Mouse (Mus musculus) stomach, postnatal 0 days (tissue): ENCODE results near the gene Olfr544. TPM values are rescaled to one million over a fixed set of nuclear protein-coding genes. Genes with fewer than 3 reads are reported as not detected.

Experiments used
- ATAC-seq: fragments of 200-750 bp; cut with Nextera tagmentation; 2 replicates; pipeline ENCODE4 v1.8.0; 2017; ENCODE audit not compliant: low FRiP score, low TSS enrichment
- DNase-seq: peaks from one replicate; pipeline ENCODE4 v3.0.0-alpha.2; 2016; ENCODE audit warnings: low spot score
- H3K27ac ChIP-seq: fragments of 300-500 bp; sonication (generic); replicated peaks from 2 replicates; pipeline ENCODE4 v1.5.1; 2014; ENCODE audit warnings: mild to moderate bottlenecking, control low read depth
- H3K27me3 ChIP-seq: fragments of 300-500 bp; sonication (generic); 2 replicates; pipeline ENCODE4 v1.6.1; 2014; ENCODE audit warnings: low read length; ENCODE audit not compliant: control insufficient read depth, insufficient read depth
- H3K36me3 ChIP-seq: fragments of 300-500 bp; sonication (generic); 2 replicates; pipeline ENCODE4 v1.6.1; 2014; ENCODE audit warnings: low read length, mixed read lengths; ENCODE audit not compliant: control insufficient read depth, insufficient read depth
- H3K4me1 ChIP-seq: fragments of 300-500 bp; sonication (generic); replicated peaks from 2 replicates; pipeline ENCODE4 v1.6.1; 2014; ENCODE audit warnings: antibody characterized with exemption; ENCODE audit not compliant: control insufficient read depth, insufficient read depth
- H3K4me2 ChIP-seq: fragments of 300-500 bp; sonication (generic); replicated peaks from 2 replicates; pipeline ENCODE4 v1.6.1; 2014; ENCODE audit warnings: low read depth, mild to moderate bottlenecking, control low read depth, moderate library complexity
- H3K4me3 ChIP-seq: fragments of 300-500 bp; sonication (generic); 2 replicates; pipeline ENCODE4 v1.5.1; 2014; ENCODE audit warnings: low read depth, low read length, control low read depth
- H3K9ac ChIP-seq: fragments of 300-500 bp; sonication (generic); 2 replicates; pipeline ENCODE4 v1.6.1; 2014; ENCODE audit warnings: mild to moderate bottlenecking, low read length, control low read depth, mixed read lengths
- H3K9me3 ChIP-seq: fragments of 300-500 bp; sonication (generic); 2 replicates; pipeline ENCODE4 v1.6.1; 2016; ENCODE audit warnings: low read length; ENCODE audit not compliant: control insufficient read depth
- CTCF ChIP-seq: IDR thresholded peaks from 2 replicates; pipeline ENCODE4 v1.5.1; 2016; ENCODE audit warnings: antibody characterized with exemption, low read depth, mild to moderate bottlenecking, moderate library complexity
- EP300 ChIP-seq: optimal IDR thresholded peaks from 2 replicates; pipeline ENCODE3; 2016; ENCODE audit warnings: antibody characterized with exemption
- WGBS: fragments of 180-500 bp; shearing (Covaris S2); extraction: QIAGEN DNeasy Blood & Tissue Kit; methylation state at CpG from one replicate; pipeline ENCODE4 v1.1.7; 2014; 5-methylcytosine and 5-hydroxymethylcytosine counted together
- polyA plus RNA-seq: library from polyadenylated mRNA; unstranded; fragments of >200 nt; fragmentation: Nextera tagmentation; extraction: Ambion mirVana; gene quantifications from 2 replicates; pipeline ENCODE4 v1.2.1, GENCODE M21; 2015

Gene Olfr544
- polyA plus RNA-seq, 1 experiment from 2014 or later: not detected

DNA sequence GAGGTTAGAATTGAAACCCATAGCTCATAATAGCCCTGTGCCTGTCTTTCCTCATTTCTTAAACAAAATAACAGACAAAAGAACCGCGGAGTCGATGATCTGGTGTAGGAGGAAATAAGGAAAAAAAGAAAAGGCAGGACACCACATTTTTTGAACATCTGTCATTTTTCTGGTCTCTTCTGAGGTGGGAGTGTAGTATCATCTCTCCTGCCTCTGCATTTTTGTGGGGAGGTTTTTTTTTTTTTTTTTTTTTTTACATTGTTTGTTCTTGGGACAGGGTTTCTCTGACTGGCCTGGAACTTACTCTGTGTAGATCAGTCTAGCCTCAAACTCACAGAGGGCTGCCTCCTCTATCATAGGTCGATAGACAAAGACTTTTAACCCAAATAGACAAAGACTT is 45.7 kb downstream of the Olfr544 start:
- TF ChIP-seq EP300 (no peak), CTCF (no peak)
- no peak for ATAC-seq
- Histone ChIP-seq H3K27me3 (no peaks in the 10 kb centered on the region), H3K27ac (no peak overlapping the region), H3K4me1 (no peaks in the 10 kb centered on the region), H3K4me2 (peak overlapping the region; percentile 75), H3K36me3 (peaks cover 8% of the 10 kb centered on the region; the same call in 1 of the 2 replicates), H3K9ac (peak overlapping the region; percentile 86), H3K4me3 (peak overlapping the region; percentile 77), H3K9me3 (no peaks in the 10 kb centered on the region)
- no peak for DNase-seq
- 0% methylated on average over 4 of the region's 4 CpGs for WGBS

DNA sequence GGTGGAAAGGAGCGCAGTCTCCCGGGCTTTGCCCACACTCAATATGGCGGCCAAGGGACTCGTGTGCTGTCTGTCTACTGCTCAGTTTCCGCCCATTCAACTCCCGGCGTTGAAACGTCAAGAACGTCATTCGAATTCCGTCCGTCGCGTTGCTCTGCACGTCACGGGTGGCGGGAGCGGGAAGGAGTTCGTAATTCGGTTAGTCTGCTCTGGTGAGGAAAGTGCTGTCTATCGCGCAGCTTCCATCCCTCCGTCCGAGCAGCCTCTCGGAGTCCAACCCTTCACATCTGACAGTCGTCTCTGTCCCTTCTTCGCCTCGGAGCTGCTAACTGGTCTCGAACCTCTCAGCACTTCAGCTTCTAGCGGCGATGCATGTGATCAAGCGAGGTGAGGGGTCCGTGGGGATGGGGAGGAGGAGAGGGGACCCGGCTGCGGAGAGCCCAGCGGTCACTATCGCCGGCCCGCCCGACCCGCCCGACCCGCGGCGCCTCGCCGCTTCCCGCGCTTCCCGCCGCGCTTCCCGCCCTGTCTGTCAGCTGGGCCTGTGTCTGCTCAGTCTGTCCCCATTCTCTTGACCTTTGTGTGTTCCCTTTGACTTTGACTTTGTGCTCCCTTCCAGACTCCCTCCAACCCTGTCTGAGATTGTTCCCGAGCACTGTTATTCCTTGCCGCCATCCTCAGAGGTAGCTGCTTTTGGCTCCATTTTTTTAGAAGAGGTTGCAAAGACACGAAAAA is 46.3 kb downstream of the Olfr544 start, which contains the start of gene Rrm1:
TSS of gene Rrm1 (plus strand) at position 39 of the 735 bp plus-strand sequence.
- Histone ChIP-seq H3K9me3 (no peaks in the 10 kb centered on the region), H3K9ac (peak within 1 kb of the TSS; percentile 86), H3K27me3 (no peaks in the 10 kb centered on the region), H3K36me3 (peaks cover 7% of the 10 kb centered on the region; the same call in 1 of the 2 replicates), H3K4me3 (peak within 1 kb of the TSS; percentile 77), H3K4me2 (peak within 1 kb of the TSS; percentile 75), H3K4me1 (no peaks in the 10 kb centered on the region), H3K27ac (peak within 1 kb of the TSS; percentile 76)
- under 1% methylated on average over 37 of the region's 56 CpGs for WGBS
- TF ChIP-seq CTCF (peak; percentile 3; the same call in 1 of the 2 replicates), EP300 (no peak)
- ATAC-seq: peak; percentile 99
- DNase-seq: peak; percentile 96

DNA sequence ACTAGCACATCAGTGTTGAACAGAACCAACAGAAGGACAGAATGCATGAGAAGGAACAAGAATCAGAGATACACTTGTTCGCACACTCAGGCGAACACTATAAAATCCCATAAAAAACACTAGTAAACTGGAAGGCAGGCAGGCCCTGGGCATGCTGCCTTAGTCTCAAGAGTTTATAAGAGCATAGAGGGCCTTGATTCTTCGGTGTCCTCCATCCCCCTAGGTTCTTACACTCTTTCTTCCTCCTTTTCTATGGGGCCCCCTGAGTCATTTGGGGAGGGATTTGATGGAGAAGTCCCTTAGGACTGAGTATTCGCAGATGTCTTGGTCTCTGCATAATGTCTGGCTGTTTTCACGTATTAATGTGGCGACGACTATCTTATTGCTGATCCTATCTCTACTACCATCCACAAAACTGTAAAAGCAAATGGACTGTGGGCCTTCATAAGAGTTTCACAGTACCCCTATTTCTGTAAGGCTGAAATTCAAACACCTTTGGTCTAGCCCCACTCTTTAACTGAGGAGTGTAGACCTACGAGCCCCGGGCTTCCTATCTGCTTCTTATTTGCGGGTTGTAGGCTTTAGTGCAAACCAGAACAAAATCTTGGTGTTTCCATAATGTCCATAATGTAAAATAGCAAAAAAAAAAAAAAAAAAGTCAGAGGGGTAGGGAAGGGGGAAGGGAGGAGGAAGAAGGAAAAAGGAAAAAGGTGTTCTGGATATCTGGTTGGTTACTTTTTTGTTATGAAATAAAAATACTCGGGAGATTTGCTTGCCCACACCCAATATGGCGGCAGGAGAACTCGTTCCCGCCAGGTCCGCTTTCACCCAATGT is 47.1 kb downstream of the Olfr544 start:
- Histone ChIP-seq H3K9ac (no peak overlapping the region; the same call in 1 of the 2 replicates), H3K4me1 (no peaks in the 10 kb centered on the region), H3K4me3 (peak overlapping the region; percentile 77), H3K27ac (no peak overlapping the region), H3K27me3 (no peaks in the 10 kb centered on the region), H3K4me2 (peak overlapping the region; percentile 75), H3K9me3 (no peaks in the 10 kb centered on the region), H3K36me3 (peaks cover 6% of the 10 kb centered on the region; the same call in 1 of the 2 replicates)
- DNase-seq (no peak), ATAC-seq (no peak)
- WGBS: 47% methylated on average over 15 of the region's 15 CpGs
- TF ChIP-seq CTCF (no peak), EP300 (no peak)

DNA sequence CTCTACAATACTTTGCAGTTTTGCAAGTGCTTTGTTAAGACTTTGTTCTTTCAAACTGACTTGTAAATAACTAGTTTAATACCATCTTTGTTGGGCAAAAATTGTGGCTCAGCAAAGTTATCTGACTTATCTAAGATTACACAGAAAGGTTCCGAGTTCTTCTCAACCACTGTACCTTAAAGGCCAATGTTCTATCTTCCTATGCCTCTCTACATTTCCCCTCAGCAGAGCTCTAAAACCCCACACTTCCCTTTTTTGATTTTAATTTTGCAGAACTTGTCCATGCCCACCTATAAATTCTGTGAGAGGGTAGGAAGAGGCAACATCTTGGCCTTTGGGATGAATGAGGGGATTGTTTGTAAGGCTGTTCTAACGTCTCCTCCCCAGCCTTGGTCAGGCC is 53.8 kb downstream of the Olfr544 start:
- Histone ChIP-seq H3K36me3 (peaks cover 9% of the 10 kb centered on the region; the same call in 1 of the 2 replicates), H3K9me3 (no peaks in the 10 kb centered on the region), H3K4me3 (no peak overlapping the region), H3K4me1 (no peaks in the 10 kb centered on the region), H3K27me3 (no peaks in the 10 kb centered on the region), H3K4me2 (no peak overlapping the region), H3K9ac (no peak overlapping the region), H3K27ac (no peak overlapping the region)
- TF ChIP-seq CTCF (no peak), EP300 (no peak)
- 62% methylated on average over 2 of the region's 2 CpGs for WGBS
- ATAC-seq (no peak), DNase-seq (no peak)

Other genes with a start within 250 kb of the Olfr544 start
- 52.1 and 53.1 TPM in 2 replicates for gene Rhog, start 232.3 kb downstream of the Olfr544 start, polyA plus RNA-seq
- 26.4 and 29.5 TPM in 2 replicates for gene Stim1, start 220.5 kb downstream of the Olfr544 start, polyA plus RNA-seq
- gene Rrm1, start 46.6 kb downstream of the Olfr544 start, polyA plus RNA-seq: 31.2 and 35.7 TPM in 2 replicates
- gene Olfr543, start 6.6 kb downstream of the Olfr544 start, polyA plus RNA-seq: not detected in 2 replicates
- 0.04 TPM in 1 of 2 replicates, not detected in the other for gene Olfr545, start 11.3 kb upstream of the Olfr544 start, polyA plus RNA-seq
- gene Olfr547, start 46.4 kb upstream of the Olfr544 start, polyA plus RNA-seq: not detected in 2 replicates
- gene Olfr548-ps1, start 52.6 kb upstream of the Olfr544 start, polyA plus RNA-seq: not detected in 2 replicates
- not detected in 2 replicates for gene Olfr549, start 61.6 kb upstream of the Olfr544 start, polyA plus RNA-seq
- gene Trim21, start 77.2 kb upstream of the Olfr544 start, polyA plus RNA-seq: 0.63 and 0.68 TPM in 2 replicates
- gene Olfr550, start 83.1 kb upstream of the Olfr544 start, polyA plus RNA-seq: not detected in 2 replicates
- 0.01 TPM in 1 of 2 replicates, not detected in the other for gene Olfr551, start 103.6 kb upstream of the Olfr544 start, polyA plus RNA-seq
- gene Olfr552, start 109.5 kb upstream of the Olfr544 start, polyA plus RNA-seq: not detected in 2 replicates
- gene Olfr553, start 129.9 kb upstream of the Olfr544 start, polyA plus RNA-seq: not detected in 2 replicates
- gene Olfr554, start 150.1 kb upstream of the Olfr544 start, polyA plus RNA-seq: not detected in 2 replicates
- not detected in 2 replicates for gene Olfr555, start 170.5 kb upstream of the Olfr544 start, polyA plus RNA-seq
- gene Olfr556, start 176.6 kb upstream of the Olfr544 start, polyA plus RNA-seq: not detected in 2 replicates
- 9.6 and 9.7 TPM in 2 replicates for gene Trim68, start 199.0 kb upstream of the Olfr544 start, polyA plus RNA-seq
- gene Olfr557, start 207.6 kb upstream of the Olfr544 start, polyA plus RNA-seq: not detected in 2 replicates
- gene Olfr558, start 213.9 kb upstream of the Olfr544 start, polyA plus RNA-seq: 0.27 and 0.40 TPM in 2 replicates
- not detected in 2 replicates for gene Olfr33, start 230.8 kb upstream of the Olfr544 start, polyA plus RNA-seq
- not detected in 2 replicates for gene Olfr559, start 239.2 kb upstream of the Olfr544 start, polyA plus RNA-seq